Mouse (Mus musculus) lung, adult 2 months (tissue): ENCODE measurements around the gene Gm21954.

Source experiments
- CTCF ChIP-seq: fragments of 200-500 bp; IDR thresholded peaks from 2 replicates; pipeline ENCODE4 v1.5.1; 2011; ENCODE audit warnings: mild to moderate bottlenecking, low read length, control low read depth; ENCODE audit not compliant: insufficient read depth
- POLR2A ChIP-seq: fragments of 200-500 bp; IDR thresholded peaks from 2 replicates; pipeline ENCODE4 v1.6.1; 2011; ENCODE audit warnings: low read depth, mild to moderate bottlenecking, control low read depth, low read length, borderline replicate concordance; ENCODE audit errors: extremely low read depth

GRCm38 (mm10) chr3:55466348-55466747 is 5.7 kb downstream of the Gm21954 start:
- no peak for TF ChIP-seq CTCF
- TF ChIP-seq POLR2A, result no peak
